Mouse (Mus musculus): ENCODE results near the gene Gmppb. TPM values are rescaled to one million over a fixed set of nuclear protein-coding genes. Genes with fewer than 3 reads are reported as not detected.
A peak's percentile ranks its signal among the peaks of the same experiment; 100 is the strongest.

Gmppb gene
- polyA plus RNA-seq, 1 experiment from 2014 or later: 45.2 TPM

DNA sequence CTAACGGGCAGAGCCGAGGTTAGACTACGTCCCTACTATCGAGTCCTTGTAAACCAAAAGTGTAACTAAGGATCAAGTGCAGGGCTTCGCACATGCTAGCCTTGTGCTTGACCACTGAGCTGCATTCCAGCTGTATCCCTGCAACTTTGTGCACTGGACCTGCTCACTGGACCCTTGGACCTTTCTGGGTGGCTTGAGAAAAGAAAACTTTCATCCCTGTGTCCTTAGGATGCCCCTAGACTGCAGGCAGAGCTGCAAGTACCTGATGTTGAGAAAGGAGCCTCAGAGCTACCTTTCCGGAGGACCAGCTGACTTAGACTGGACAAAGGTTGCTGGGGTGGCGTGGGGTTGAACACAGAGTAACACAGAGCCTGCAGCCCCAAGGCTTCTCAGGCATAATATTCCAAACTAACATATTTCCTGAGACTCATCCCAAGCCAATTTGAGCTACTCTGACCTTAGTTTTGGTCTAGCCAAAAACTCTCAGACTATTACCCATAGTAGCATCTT, 41.6 kb downstream of the Gmppb start:
- 94% methylated on average over 7 of the region's 7 CpGs for WGBS
- Histone ChIP-seq H3K4me1 (peaks cover 12% of the 10 kb centered on the region), H3K36me3 (peaks cover 59% of the 10 kb centered on the region), H3K9me3 (no peaks in the 10 kb centered on the region), H3K27me3 (replicated peaks) (no peaks in the 10 kb centered on the region), H3K27ac (no peak overlapping the region), H3K4me3 (replicated peaks) (no peak overlapping the region), H3K9ac (no peak overlapping the region), H3K4me2 (no peak overlapping the region)
- no peak for ATAC-seq (ENCODE audit: insufficient read depth, low FRiP score, low read depth)

DNA sequence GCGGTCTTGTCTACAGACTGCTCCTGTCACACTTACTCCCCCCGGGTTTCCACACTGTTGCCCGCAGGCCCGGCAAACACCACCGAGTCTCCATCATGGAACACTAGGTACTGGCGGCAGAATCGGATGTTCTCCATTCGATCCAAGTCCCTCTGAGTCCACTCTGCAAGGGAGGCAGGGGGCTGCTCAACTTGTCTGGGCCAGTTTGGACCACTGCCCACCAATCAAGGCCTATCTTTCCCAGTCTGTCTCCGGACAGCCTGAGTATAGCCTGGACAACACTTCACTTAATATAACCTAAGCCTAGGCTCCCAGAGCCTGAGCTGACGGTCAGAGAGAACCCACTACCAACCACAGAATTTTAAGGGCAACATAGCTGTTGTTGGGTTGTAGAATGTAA, 44.5 kb downstream of the Gmppb start:
- no peak for ATAC-seq (ENCODE audit: insufficient read depth, low FRiP score, low read depth)
- peak overlapping the region; percentile 92 for H3K4me3 ChIP-seq (replicated peaks)
- H3K27me3 ChIP-seq (replicated peaks): no peaks in the 10 kb centered on the region
- no peaks in the 10 kb centered on the region for H3K9me3 ChIP-seq
- peak overlapping the region; percentile 97 for H3K4me2 ChIP-seq
- H3K4me1 ChIP-seq: peaks cover 22% of the 10 kb centered on the region
- peak overlapping the region; percentile 89 for H3K27ac ChIP-seq
- 66% methylated on average over 10 of the region's 10 CpGs for WGBS
- peak overlapping the region; percentile 85 for H3K9ac ChIP-seq
- H3K36me3 ChIP-seq: peaks cover 33% of the 10 kb centered on the region

DNA sequence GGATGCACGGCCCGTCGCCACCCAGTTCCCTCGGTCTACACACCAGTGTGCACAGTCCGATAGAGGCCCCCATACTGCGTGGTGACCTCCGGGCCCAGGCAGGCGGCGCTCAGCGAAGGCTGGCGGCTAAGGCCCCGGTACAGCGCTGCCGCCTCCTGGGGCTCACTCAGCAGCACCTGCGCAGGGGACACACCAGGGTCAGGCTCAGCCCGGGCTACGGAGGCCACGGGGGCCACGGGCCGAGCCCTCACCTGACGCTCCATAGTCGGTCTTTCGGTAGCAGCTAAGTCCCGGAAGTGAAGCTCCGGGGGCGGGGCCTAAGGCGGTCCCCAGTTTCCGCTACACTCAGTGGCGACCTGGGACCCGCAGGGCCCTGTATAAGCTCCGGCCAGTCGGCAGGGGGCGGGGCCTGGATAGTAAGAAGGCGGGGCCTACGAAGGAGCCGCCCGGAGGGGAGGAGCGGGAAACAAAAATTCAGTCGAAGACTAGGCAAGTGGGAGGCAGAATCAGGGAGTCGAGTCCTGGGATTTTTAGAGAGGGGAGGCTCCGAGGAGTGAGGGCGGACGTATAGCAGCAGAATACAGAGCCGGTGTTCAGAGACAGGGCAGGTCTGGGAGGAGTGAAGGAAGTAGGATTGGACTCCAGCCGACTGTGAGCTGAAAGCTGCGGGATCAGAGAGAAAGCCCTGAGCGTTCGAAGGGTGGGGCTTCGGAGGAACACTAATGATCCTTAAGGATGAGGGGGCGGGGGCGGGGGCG, 45.3 kb downstream of the Gmppb start, which contains the start of gene Apeh:
Gene Apeh (minus strand): TSS at position 423 of the 758 bp plus-strand sequence.
- H3K27ac ChIP-seq: peak within 1 kb of the TSS; percentile 89
- peak within 1 kb of the TSS; percentile 92 for H3K4me3 ChIP-seq (replicated peaks)
- H3K4me1 ChIP-seq: peaks cover 22% of the 10 kb centered on the region
- peaks cover 27% of the 10 kb centered on the region for H3K36me3 ChIP-seq
- no peaks in the 10 kb centered on the region for H3K9me3 ChIP-seq
- no peaks in the 10 kb centered on the region for H3K27me3 ChIP-seq (replicated peaks)
- H3K4me2 ChIP-seq: peak within 1 kb of the TSS; percentile 97
- whole genome bisulfite sequencing: under 1% methylated on average over 52 of the region's 52 CpGs
- ATAC-seq (ENCODE audit: insufficient read depth, low FRiP score, low read depth): peak; percentile 94
- H3K9ac ChIP-seq: peak within 1 kb of the TSS; percentile 85

DNA sequence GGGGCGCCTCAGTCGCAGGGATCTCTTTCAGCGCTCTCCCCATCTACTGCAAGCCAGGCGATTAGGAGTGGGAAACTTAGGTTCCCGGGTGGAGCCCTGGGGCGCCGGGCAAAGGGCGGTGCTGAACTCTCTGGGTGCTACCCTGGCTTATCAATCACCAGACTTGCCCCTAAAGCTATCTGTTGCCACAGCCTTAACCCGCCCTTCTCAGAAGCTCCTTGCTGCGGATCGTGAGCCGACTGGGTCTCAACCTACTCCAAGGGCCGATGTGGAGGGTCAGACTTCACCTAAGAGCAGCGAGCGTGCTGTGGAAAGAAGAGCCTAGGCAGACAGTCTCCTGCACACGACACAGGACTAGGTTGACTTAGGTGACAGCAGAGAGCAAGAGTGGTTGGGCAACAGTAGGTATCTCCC, 46.0 kb downstream of the Gmppb start:
- Histone ChIP-seq H3K4me1 (peaks cover 22% of the 10 kb centered on the region), H3K27me3 (replicated peaks) (no peaks in the 10 kb centered on the region), H3K4me3 (replicated peaks) (peak overlapping the region; percentile 92), H3K9me3 (no peaks in the 10 kb centered on the region), H3K9ac (peak overlapping the region; percentile 42; the same call in 1 of the 2 replicates), H3K36me3 (peaks cover 21% of the 10 kb centered on the region), H3K4me2 (peak overlapping the region; percentile 97), H3K27ac (peak overlapping the region; percentile 89)
- WGBS: 1% methylated on average over 16 of the region's 16 CpGs
- peak; percentile 81 for ATAC-seq (ENCODE audit: insufficient read depth, low FRiP score, low read depth)

DNA sequence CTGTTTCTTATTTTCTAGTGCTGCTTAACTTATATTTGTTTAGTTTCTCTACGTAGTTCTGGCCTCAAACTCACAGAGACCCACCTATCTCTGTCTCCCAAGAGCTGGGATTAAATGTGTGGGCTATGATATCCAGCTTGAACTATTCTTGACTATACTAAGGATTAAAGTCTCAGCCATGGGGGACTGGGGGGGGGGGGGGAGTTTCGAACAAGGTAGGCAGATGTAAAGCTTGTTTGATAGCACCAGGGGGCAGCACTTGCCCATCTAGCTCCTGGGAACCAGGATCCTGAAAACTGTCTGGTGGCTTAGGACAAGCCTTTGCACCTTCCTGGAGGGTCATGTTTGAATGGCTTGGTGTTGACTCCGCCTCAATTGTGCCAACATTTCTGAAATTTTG, 46.5 kb downstream of the Gmppb start:
- no peak for ATAC-seq (ENCODE audit: insufficient read depth, low FRiP score, low read depth)
- Histone ChIP-seq H3K27me3 (replicated peaks) (no peaks in the 10 kb centered on the region), H3K4me1 (peaks cover 22% of the 10 kb centered on the region), H3K4me2 (peak overlapping the region; percentile 97), H3K4me3 (replicated peaks) (peak overlapping the region; percentile 92), H3K27ac (peak overlapping the region; percentile 89), H3K9me3 (no peaks in the 10 kb centered on the region), H3K9ac (no peak overlapping the region), H3K36me3 (peaks cover 16% of the 10 kb centered on the region; the same call in 1 of the 2 replicates)
- WGBS: 7% methylated on average over 3 of the region's 3 CpGs

DNA sequence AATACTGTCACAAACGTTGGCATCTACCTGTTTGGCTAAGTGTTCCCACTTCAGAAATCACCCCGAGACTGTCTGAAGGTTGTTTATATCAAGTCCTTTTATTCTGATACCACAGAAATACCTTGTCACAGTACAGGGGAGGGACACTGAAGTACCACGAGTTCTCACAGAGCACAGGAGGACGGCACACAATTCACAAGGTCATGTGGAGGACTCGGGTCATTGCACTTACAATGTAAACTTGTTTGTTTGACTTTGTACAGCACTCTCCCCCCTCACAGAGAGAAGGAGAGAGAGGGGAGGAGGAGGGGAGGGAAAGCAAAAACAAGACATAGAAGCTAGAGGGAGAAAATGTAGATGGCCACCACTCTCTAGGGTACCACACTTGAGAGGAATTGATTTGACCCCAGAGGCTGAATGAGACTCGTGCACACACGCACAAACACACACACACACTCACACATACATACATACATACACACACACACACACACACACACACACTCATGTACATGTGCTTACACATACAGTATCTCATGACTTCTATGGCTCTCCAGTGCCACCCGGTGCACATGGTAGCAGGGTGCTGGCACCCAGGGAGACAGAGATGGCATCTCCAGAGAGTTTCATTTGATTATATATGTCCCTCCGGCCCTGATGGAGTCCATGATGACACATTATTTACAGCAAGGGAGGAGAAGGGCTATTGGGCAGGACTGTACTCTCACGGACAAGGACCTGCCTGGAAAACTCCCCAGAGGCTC, 47.1 kb downstream of the Gmppb start:
- 47% methylated on average over 10 of the region's 10 CpGs for WGBS
- no peak overlapping the region for H3K9ac ChIP-seq
- peaks cover 11% of the 10 kb centered on the region; the same call in 1 of the 2 replicates for H3K36me3 ChIP-seq
- H3K9me3 ChIP-seq: no peaks in the 10 kb centered on the region
- no peak overlapping the region for H3K4me3 ChIP-seq (replicated peaks)
- H3K27ac ChIP-seq: peak overlapping the region; percentile 6
- no peaks in the 10 kb centered on the region for H3K27me3 ChIP-seq (replicated peaks)
- ATAC-seq (ENCODE audit: insufficient read depth, low FRiP score, low read depth): no peak
- 0 out of 2 replicates have a peak overlapping the region, but pooled peaks have one; percentile 5 for H3K4me2 ChIP-seq
- peaks cover 22% of the 10 kb centered on the region for H3K4me1 ChIP-seq

DNA sequence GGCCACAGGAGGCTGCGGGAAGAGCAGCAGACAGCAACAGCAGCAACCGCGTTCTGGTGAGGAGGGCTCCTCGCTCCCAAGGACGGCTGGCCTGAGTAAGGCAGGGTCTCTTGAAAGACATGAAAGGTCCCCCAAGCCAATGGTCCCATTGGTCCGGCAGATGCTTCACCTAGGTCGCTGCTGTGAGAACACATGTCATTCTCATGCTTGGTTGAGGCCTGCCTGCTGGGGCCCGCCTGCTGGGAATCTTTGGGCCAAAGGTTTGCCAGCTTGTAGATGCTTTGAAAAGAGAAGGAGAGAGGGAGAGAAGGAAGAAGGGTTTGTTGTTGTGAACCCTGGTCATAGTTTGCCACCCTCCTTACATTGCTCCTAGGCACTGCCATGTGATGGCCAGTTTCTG, 50.6 kb downstream of the Gmppb start:
- peaks cover 16% of the 10 kb centered on the region for H3K4me1 ChIP-seq
- H3K27ac ChIP-seq: no peak overlapping the region
- H3K36me3 ChIP-seq: no peaks in the 10 kb centered on the region
- no peaks in the 10 kb centered on the region for H3K27me3 ChIP-seq (replicated peaks)
- no peak overlapping the region for H3K4me2 ChIP-seq
- no peak for ATAC-seq (ENCODE audit: insufficient read depth, low FRiP score, low read depth)
- H3K9ac ChIP-seq: no peak overlapping the region
- no peak overlapping the region for H3K4me3 ChIP-seq (replicated peaks)
- H3K9me3 ChIP-seq: no peaks in the 10 kb centered on the region
- WGBS: 92% methylated on average over 8 of the region's 8 CpGs

Small RNA genes within 50 kb of the gene (microRNA-seq; reads per million reads assigned to microRNA genes)
- gene Mir7088: not detected

Other genes starting within 250 kb of the Gmppb start
- gene Rbm6, start 176.0 kb upstream of the Gmppb start, polyA plus RNA-seq (2015; fragmentation: Nextera tagmentation; extraction: Ambion mirVana): 67.4 and 76.2 TPM in 2 replicates
- gene Mon1a, start 161.1 kb upstream of the Gmppb start, polyA plus RNA-seq (2015; fragmentation: Nextera tagmentation; extraction: Ambion mirVana): 19.4 and 21.0 TPM in 2 replicates
- 10.8 TPM in 2 replicates for gene Mst1r, start 142.4 kb upstream of the Gmppb start, polyA plus RNA-seq (2015; fragmentation: Nextera tagmentation; extraction: Ambion mirVana)
- gene Actl11, start 120.8 kb upstream of the Gmppb start, polyA plus RNA-seq (2015; fragmentation: Nextera tagmentation; extraction: Ambion mirVana): not detected in 2 replicates
- 3.0 and 3.1 TPM in 2 replicates for gene Camkv, start 113.6 kb upstream of the Gmppb start, polyA plus RNA-seq (2015; fragmentation: Nextera tagmentation; extraction: Ambion mirVana)
- gene Traip, start 99.1 kb upstream of the Gmppb start, polyA plus RNA-seq (2015; fragmentation: Nextera tagmentation; extraction: Ambion mirVana): 17.2 and 18.3 TPM in 2 replicates
- gene Uba7, start 73.7 kb upstream of the Gmppb start, polyA plus RNA-seq (2015; fragmentation: Nextera tagmentation; extraction: Ambion mirVana): 37.0 and 40.2 TPM in 2 replicates
- gene Gm20661, start 66.2 kb upstream of the Gmppb start, polyA plus RNA-seq (2015; fragmentation: Nextera tagmentation; extraction: Ambion mirVana): 6.1 and 6.9 TPM in 2 replicates
- 47.6 and 54.7 TPM in 2 replicates for gene Inka1, start 63.4 kb upstream of the Gmppb start, polyA plus RNA-seq (2015; fragmentation: Nextera tagmentation; extraction: Ambion mirVana)
- 10.9 and 13.7 TPM in 2 replicates for gene Cdhr4, start 56.7 kb upstream of the Gmppb start, polyA plus RNA-seq (2015; fragmentation: Nextera tagmentation; extraction: Ambion mirVana)
- 0.46 and 1.1 TPM in 2 replicates for gene Gm20662, start 52.9 kb upstream of the Gmppb start, polyA plus RNA-seq (2015; fragmentation: Nextera tagmentation; extraction: Ambion mirVana)
- 46.7 and 48.4 TPM in 2 replicates for gene Ip6k1, start 46.7 kb upstream of the Gmppb start, polyA plus RNA-seq (2015; fragmentation: Nextera tagmentation; extraction: Ambion mirVana)
- 3.5 and 3.6 TPM in 2 replicates for gene Amigo3, start 3.9 kb downstream of the Gmppb start, polyA plus RNA-seq (2015; fragmentation: Nextera tagmentation; extraction: Ambion mirVana)
- gene Mst1, start 31.2 kb downstream of the Gmppb start, polyA plus RNA-seq (2015; fragmentation: Nextera tagmentation; extraction: Ambion mirVana): 5.2 and 7.9 TPM in 2 replicates
- 27.5 and 32.7 TPM in 2 replicates for gene Rnf123, start 34.1 kb downstream of the Gmppb start, polyA plus RNA-seq (2015; fragmentation: Nextera tagmentation; extraction: Ambion mirVana)
- gene Apeh, start 45.4 kb downstream of the Gmppb start, polyA plus RNA-seq (2015; fragmentation: Nextera tagmentation; extraction: Ambion mirVana): 73.7 and 76.1 TPM in 2 replicates
- gene Bsn, start 141.1 kb downstream of the Gmppb start, polyA plus RNA-seq (2015; fragmentation: Nextera tagmentation; extraction: Ambion mirVana): 2.8 and 3.0 TPM in 2 replicates
- 74.7 and 90.6 TPM in 2 replicates for gene Dag1, start 214.7 kb downstream of the Gmppb start, polyA plus RNA-seq (2015; fragmentation: Nextera tagmentation; extraction: Ambion mirVana)
- gene Nicn1, start 241.2 kb downstream of the Gmppb start, polyA plus RNA-seq (2015; fragmentation: Nextera tagmentation; extraction: Ambion mirVana): 27.6 and 31.2 TPM in 2 replicates
- 21.8 and 22.3 TPM in 2 replicates for gene Amt, start 247.6 kb downstream of the Gmppb start, polyA plus RNA-seq (2015; fragmentation: Nextera tagmentation; extraction: Ambion mirVana)

Data from stomach, embryonic 15.5 days (tissue).